Mouse (Mus musculus): ENCODE measurements around the gene Dlgap1. TPM values are rescaled to one million over a fixed set of nuclear protein-coding genes. Genes with fewer than 3 reads are reported as not detected.

Gene Dlgap1
- total and polyA plus RNA-seq, 2 experiments from 2014 or later, result 0.20 to 0.76 TPM

GRCm38 (mm10) chr17:70263156-70263555, 294.3 kb downstream of the Dlgap1 start:
- 78% methylated on average over 3 of the region's 3 CpGs for WGBS

DNA sequence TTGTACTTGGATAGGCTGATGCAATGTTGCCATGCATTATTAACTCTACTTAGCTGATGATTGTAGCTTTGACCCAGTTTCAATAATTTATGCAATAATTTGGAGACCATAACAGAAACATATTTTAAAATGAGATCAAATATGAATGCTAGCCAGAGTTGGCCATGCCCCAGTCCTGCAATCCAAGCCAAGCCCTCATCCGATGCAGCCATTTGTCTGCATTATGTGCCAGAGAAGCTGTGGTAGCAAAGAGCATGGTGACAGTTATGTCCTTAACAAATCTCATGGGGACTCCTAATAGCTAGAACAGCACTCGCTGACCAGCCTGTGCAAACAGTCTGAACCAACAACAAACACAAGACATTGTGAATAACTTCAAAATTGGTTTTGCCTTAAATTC, 303.3 kb downstream of the Dlgap1 start:
- 78% methylated on average over 2 of the region's 2 CpGs for WGBS
- Histone ChIP-seq H3K9me3 (replicated peaks; ENCODE audit: control insufficient read depth, low read length) (no peaks in the 10 kb centered on the region), H3K4me3 (ENCODE audit: low read depth, low read length) (no peak overlapping the region), H3K4me2 (ENCODE audit: low read depth, low read length) (no peak overlapping the region), H3K4me1 (ENCODE audit: control insufficient read depth, insufficient read depth) (no peaks in the 10 kb centered on the region), H3K9ac (replicated peaks; ENCODE audit: low read depth, low read length) (no peak overlapping the region), H3K27me3 (ENCODE audit: control insufficient read depth, insufficient read depth, low read length) (no peaks in the 10 kb centered on the region), H3K36me3 (replicated peaks; ENCODE audit: control insufficient read depth, insufficient read depth, low read length) (no peaks in the 10 kb centered on the region), H3K27ac (ENCODE audit: low read depth) (no peak overlapping the region)
- ATAC-seq (ENCODE audit: insufficient read depth, low read depth) (no peak), DNase-seq (ENCODE audit: low spot score) (no peak)
- TF ChIP-seq EP300 (IDR thresholded peaks at IDR 0.05; ENCODE audit: low read depth) (no peak), CTCF (IDR thresholded peaks at IDR 0.05; ENCODE audit: low read depth) (no peak)

More at GRCm38 (mm10) chr17:70263156-70263555, 294.3 kb downstream of the Dlgap1 start:
- Histone ChIP-seq H3K4me3 (ENCODE audit: low read depth, low read length) (no peak overlapping the region), H3K4me2 (ENCODE audit: low read depth, low read length) (no peak overlapping the region), H3K27ac (ENCODE audit: low read depth) (no peak overlapping the region), H3K9ac (replicated peaks; ENCODE audit: low read depth, low read length) (no peak overlapping the region), H3K27me3 (ENCODE audit: control insufficient read depth, insufficient read depth, low read length) (no peaks in the 10 kb centered on the region), H3K9me3 (replicated peaks; ENCODE audit: control insufficient read depth, low read length) (no peaks in the 10 kb centered on the region), H3K4me1 (ENCODE audit: control insufficient read depth, insufficient read depth) (no peaks in the 10 kb centered on the region), H3K36me3 (replicated peaks; ENCODE audit: control insufficient read depth, insufficient read depth, low read length) (no peaks in the 10 kb centered on the region)
- ATAC-seq (ENCODE audit: insufficient read depth, low read depth), result no peak
- DNase-seq (ENCODE audit: low spot score), result no peak
- TF ChIP-seq CTCF (IDR thresholded peaks at IDR 0.05; ENCODE audit: low read depth) (no peak), EP300 (IDR thresholded peaks at IDR 0.05; ENCODE audit: low read depth) (no peak)

DNA sequence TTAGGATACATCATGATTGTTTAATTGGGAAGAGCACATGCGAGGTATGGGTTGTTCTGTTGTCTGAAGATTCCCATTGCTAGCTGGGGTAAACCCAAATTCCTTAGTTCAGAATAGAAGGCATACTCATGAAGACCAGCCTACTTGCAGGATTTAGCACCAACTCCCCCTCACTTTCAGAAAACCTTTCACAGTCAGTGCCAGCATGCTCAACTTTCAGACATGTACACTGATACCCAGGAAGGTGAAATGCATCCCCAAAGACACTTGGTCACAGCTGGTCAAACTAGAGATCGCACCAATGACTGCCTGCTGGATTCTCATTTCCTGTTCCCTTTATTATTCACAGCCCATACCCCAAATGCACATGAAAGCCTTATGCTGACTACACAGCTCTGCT, 318.8 kb downstream of the Dlgap1 start:
- Histone ChIP-seq H3K4me1 (ENCODE audit: control insufficient read depth, insufficient read depth) (no peaks in the 10 kb centered on the region), H3K9me3 (replicated peaks; ENCODE audit: control insufficient read depth, low read length) (no peaks in the 10 kb centered on the region), H3K9ac (replicated peaks; ENCODE audit: low read depth, low read length) (no peak overlapping the region), H3K4me2 (ENCODE audit: low read depth, low read length) (no peak overlapping the region), H3K27ac (ENCODE audit: low read depth) (no peak overlapping the region), H3K36me3 (replicated peaks; ENCODE audit: control insufficient read depth, insufficient read depth, low read length) (no peaks in the 10 kb centered on the region), H3K4me3 (ENCODE audit: low read depth, low read length) (no peak overlapping the region), H3K27me3 (ENCODE audit: control insufficient read depth, insufficient read depth, low read length) (no peaks in the 10 kb centered on the region)
- DNase-seq (ENCODE audit: low spot score) (no peak), ATAC-seq (ENCODE audit: insufficient read depth, low read depth) (no peak)
- TF ChIP-seq EP300 (IDR thresholded peaks at IDR 0.05; ENCODE audit: low read depth), result no peak
- TF ChIP-seq CTCF (IDR thresholded peaks at IDR 0.05; ENCODE audit: low read depth), result no peak
- 66% methylated on average over 2 of the region's 2 CpGs for WGBS

- H3K9ac ChIP-seq (replicated peaks; ENCODE audit: low read depth, low read length), result no peak overlapping the region
- no peak overlapping the region for H3K27ac ChIP-seq (ENCODE audit: low read depth)
- 69% methylated on average over 7 of the region's 7 CpGs for WGBS
- H3K4me3 ChIP-seq (ENCODE audit: low read depth, low read length), result no peak overlapping the region
- DNase-seq (ENCODE audit: low spot score), result no peak
- no peaks in the 10 kb centered on the region for H3K36me3 ChIP-seq (replicated peaks; ENCODE audit: control insufficient read depth, insufficient read depth, low read length)
- H3K4me2 ChIP-seq (ENCODE audit: low read depth, low read length), result no peak overlapping the region
- H3K27me3 ChIP-seq (ENCODE audit: control insufficient read depth, insufficient read depth, low read length), result no peaks in the 10 kb centered on the region
- H3K4me1 ChIP-seq (ENCODE audit: control insufficient read depth, insufficient read depth), result no peaks in the 10 kb centered on the region
- no peaks in the 10 kb centered on the region for H3K9me3 ChIP-seq (replicated peaks; ENCODE audit: control insufficient read depth, low read length)
- no peak for TF ChIP-seq EP300 (IDR thresholded peaks at IDR 0.05; ENCODE audit: low read depth)
- ATAC-seq (ENCODE audit: insufficient read depth, low read depth), result no peak
These were observed 325.2 kb downstream of the Dlgap1 start for GRCm38 (mm10) chr17:70294106-70294505.

GRCm38 (mm10) chr17:70301941-70302478, 333.1 kb downstream of the Dlgap1 start:
- Histone ChIP-seq H3K4me3 (ENCODE audit: low read depth, low read length) (no peak overlapping the region), H3K4me2 (ENCODE audit: low read depth, low read length) (no peak overlapping the region), H3K9ac (replicated peaks; ENCODE audit: low read depth, low read length) (no peak overlapping the region), H3K27ac (ENCODE audit: low read depth) (no peak overlapping the region), H3K4me1 (ENCODE audit: control insufficient read depth, insufficient read depth) (no peaks in the 10 kb centered on the region), H3K27me3 (ENCODE audit: control insufficient read depth, insufficient read depth, low read length) (no peaks in the 10 kb centered on the region), H3K36me3 (replicated peaks; ENCODE audit: control insufficient read depth, insufficient read depth, low read length) (no peaks in the 10 kb centered on the region), H3K9me3 (replicated peaks; ENCODE audit: control insufficient read depth, low read length) (no peaks in the 10 kb centered on the region)
- no peak for DNase-seq (ENCODE audit: low spot score)
- TF ChIP-seq CTCF (IDR thresholded peaks at IDR 0.05; ENCODE audit: low read depth), result no peak
- TF ChIP-seq EP300 (IDR thresholded peaks at IDR 0.05; ENCODE audit: low read depth), result no peak
- WGBS, result 60% methylated on average over 9 of the region's 9 CpGs
- ATAC-seq (ENCODE audit: insufficient read depth, low read depth), result no peak

GRCm38 (mm10) chr17:70302656-70303055, 333.8 kb downstream of the Dlgap1 start:
- Histone ChIP-seq H3K9ac (replicated peaks; ENCODE audit: low read depth, low read length) (no peak overlapping the region), H3K9me3 (replicated peaks; ENCODE audit: control insufficient read depth, low read length) (no peaks in the 10 kb centered on the region), H3K4me2 (ENCODE audit: low read depth, low read length) (no peak overlapping the region), H3K36me3 (replicated peaks; ENCODE audit: control insufficient read depth, insufficient read depth, low read length) (no peaks in the 10 kb centered on the region), H3K27me3 (ENCODE audit: control insufficient read depth, insufficient read depth, low read length) (no peaks in the 10 kb centered on the region), H3K4me1 (ENCODE audit: control insufficient read depth, insufficient read depth) (no peaks in the 10 kb centered on the region), H3K27ac (ENCODE audit: low read depth) (no peak overlapping the region), H3K4me3 (ENCODE audit: low read depth, low read length) (no peak overlapping the region)
- WGBS, result 69% methylated on average over 2 of the region's 2 CpGs
- DNase-seq (ENCODE audit: low spot score) (no peak), ATAC-seq (ENCODE audit: insufficient read depth, low read depth) (no peak)
- TF ChIP-seq CTCF (IDR thresholded peaks at IDR 0.05; ENCODE audit: low read depth) (no peak), EP300 (IDR thresholded peaks at IDR 0.05; ENCODE audit: low read depth) (no peak)
